Mouse (Mus musculus) myocyte (in vitro differentiated cells): ENCODE data around the gene Defb25. TPM values are rescaled to one million over a fixed set of nuclear protein-coding genes. Genes with fewer than 3 reads are reported as not detected.

ENCODE experiments used
- H3K27me3 ChIP-seq: one replicate; pipeline ENCODE4 v1.6.1; 2011; ENCODE audit not compliant: control insufficient read depth, insufficient read depth, insufficient read length
- H3K36me3 ChIP-seq: one replicate; pipeline ENCODE4 v1.6.1; 2011; ENCODE audit not compliant: control insufficient read depth, insufficient read depth
- H3K4me2 ChIP-seq: one replicate; pipeline ENCODE4 v1.6.1; 2011; ENCODE audit warnings: low read depth, control low read depth
- H3K4me3 ChIP-seq: one replicate; pipeline ENCODE4 v1.5.1; 2011; ENCODE audit warnings: mild to moderate bottlenecking, control low read depth, moderate library complexity
- H3K79me2 ChIP-seq: one replicate; pipeline ENCODE4 v1.6.1; 2011; ENCODE audit not compliant: control insufficient read depth, insufficient read depth
- H3ac ChIP-seq: one replicate; pipeline ENCODE4 v1.6.1; 2011; ENCODE audit not compliant: control insufficient read depth, insufficient read length
- CEBPB ChIP-seq: IDR thresholded peaks from 2 replicates; pipeline ENCODE4 v1.6.1; 2011; ENCODE audit warnings: mild to moderate bottlenecking, moderate library complexity; ENCODE audit not compliant: poor library complexity, insufficient read depth, severe bottlenecking
- E2F4 ChIP-seq: IDR thresholded peaks from one replicate; pipeline ENCODE4 v1.6.1; 2011; ENCODE audit warnings: mild to moderate bottlenecking, control low read depth, moderate library complexity; ENCODE audit not compliant: insufficient read depth
- MAX ChIP-seq: IDR thresholded peaks from one replicate; pipeline ENCODE4 v1.6.1; 2011; ENCODE audit warnings: low read depth, mild to moderate bottlenecking, control low read depth
- MYOD1 ChIP-seq, 3 experiments: IDR thresholded peaks; one replicate each; pipeline ENCODE4 v1.6.1; 2011; ENCODE audit warnings: control low read depth in 2 of 3, low read depth in 2 of 3, mild to moderate bottlenecking in 2 of 3, moderate library complexity in 1 of 3; ENCODE audit not compliant: insufficient read length in 2 of 3, control insufficient read depth in 1 of 3
- MYOG ChIP-seq, 3 experiments: IDR thresholded peaks; one replicate each; pipeline ENCODE4 v1.6.1; 2011; ENCODE audit warnings: control low read depth in 2 of 3, low read depth in 2 of 3, mild to moderate bottlenecking in 2 of 3; ENCODE audit not compliant: insufficient read length in 2 of 3, control insufficient read depth in 1 of 3, insufficient read depth in 1 of 3
- POLR2A ChIP-seq: IDR thresholded peaks from one replicate; pipeline ENCODE4 v1.6.1; 2011; ENCODE audit warnings: low read depth, mild to moderate bottlenecking, control low read depth, moderate library complexity; ENCODE audit not compliant: insufficient read length
- POLR2AphosphoS2 ChIP-seq: IDR thresholded peaks from one replicate; pipeline ENCODE4 v1.6.1; 2011; ENCODE audit warnings: low read depth, control low read depth; ENCODE audit not compliant: insufficient read length
- REST ChIP-seq: IDR thresholded peaks from one replicate; pipeline ENCODE4 v1.6.1; 2011; ENCODE audit warnings: mild to moderate bottlenecking, control low read depth, moderate library complexity; ENCODE audit not compliant: insufficient read depth, insufficient read length
- SRF ChIP-seq: IDR thresholded peaks from one replicate; pipeline ENCODE4 v1.6.1; 2011; ENCODE audit warnings: low read depth; ENCODE audit not compliant: control insufficient read depth, insufficient read length
- TCF12 ChIP-seq: IDR thresholded peaks from one replicate; pipeline ENCODE4 v1.6.1; 2011; ENCODE audit warnings: mild to moderate bottlenecking, control low read depth; ENCODE audit not compliant: poor library complexity, insufficient read depth, severe bottlenecking
- TCF3 ChIP-seq: IDR thresholded peaks from one replicate; pipeline ENCODE4 v1.6.1; 2011; ENCODE audit warnings: low read depth, control low read depth; ENCODE audit not compliant: insufficient read length
- USF1 ChIP-seq: IDR thresholded peaks from one replicate; pipeline ENCODE4 v1.6.1; 2011; ENCODE audit warnings: low read depth, mild to moderate bottlenecking, control low read depth, moderate library complexity
- polyA plus RNA-seq: library from polyadenylated mRNA; unstranded; fragments of >200 nt; fragmentation: generic; extraction: Trizol; gene quantifications from one replicate; pipeline ENCODE4 v1.2.1, GENCODE M21; 2012; ENCODE audit warnings: missing spikeins

Gene Defb25
- polyA plus RNA-seq, 1 experiment, result 8.8 TPM

DNA sequence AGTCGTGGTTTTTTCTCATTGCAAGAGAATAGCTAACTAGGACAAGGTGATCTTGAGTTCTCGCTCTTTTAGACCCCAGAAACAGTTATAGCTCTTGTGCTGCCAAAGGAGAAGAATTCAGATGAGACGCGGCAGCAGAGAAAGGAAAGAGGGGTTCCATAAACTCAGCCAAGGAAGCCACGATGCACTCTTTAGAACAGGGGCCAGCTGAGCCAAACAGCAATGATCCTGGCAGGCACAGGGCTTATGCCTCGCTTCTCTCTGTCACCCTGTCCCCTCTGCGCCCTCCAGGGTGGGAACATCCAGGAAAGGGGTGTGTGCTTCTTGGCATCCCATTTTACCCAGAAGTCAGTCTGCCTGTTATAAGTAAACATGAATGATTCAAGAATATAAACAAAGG is 23.6 kb downstream of the Defb25 start, which contains the start of gene Defb45:
Gene Defb45, minus strand, starts transcription at position 101 of the 400 bp plus-strand sequence.
- TF ChIP-seq REST, result no peak
- TF ChIP-seq E2F4, result no peak
- no peak for TF ChIP-seq MAX
- no peak for TF ChIP-seq USF1
- no peak for TF ChIP-seq CEBPB
- no peak for TF ChIP-seq TCF3
- TF ChIP-seq SRF, result no peak
- no peak for TF ChIP-seq TCF12
- TF ChIP-seq MYOG (IDR thresholded peaks at IDR 0.05; ENCODE audit: control insufficient read depth in 1 of 3, insufficient read depth in 1 of 3, insufficient read length in 2 of 3, low read depth in 2 of 3), result no peak
- no peak for TF ChIP-seq MYOD1 (IDR thresholded peaks at IDR 0.05; ENCODE audit: control insufficient read depth in 1 of 3, insufficient read length in 2 of 3, low read depth in 2 of 3)
- no peak for TF ChIP-seq POLR2AphosphoS2
- no peak for TF ChIP-seq POLR2A
- Histone ChIP-seq H3K36me3 (no peaks in the 10 kb centered on the region), H3K4me2 (no peak within 1 kb of the TSS), H3K4me3 (no peak within 1 kb of the TSS), H3K27me3 (no peaks in the 10 kb centered on the region), H3K79me2 (no peaks in the 10 kb centered on the region), H3ac (no peak within 1 kb of the TSS)

DNA sequence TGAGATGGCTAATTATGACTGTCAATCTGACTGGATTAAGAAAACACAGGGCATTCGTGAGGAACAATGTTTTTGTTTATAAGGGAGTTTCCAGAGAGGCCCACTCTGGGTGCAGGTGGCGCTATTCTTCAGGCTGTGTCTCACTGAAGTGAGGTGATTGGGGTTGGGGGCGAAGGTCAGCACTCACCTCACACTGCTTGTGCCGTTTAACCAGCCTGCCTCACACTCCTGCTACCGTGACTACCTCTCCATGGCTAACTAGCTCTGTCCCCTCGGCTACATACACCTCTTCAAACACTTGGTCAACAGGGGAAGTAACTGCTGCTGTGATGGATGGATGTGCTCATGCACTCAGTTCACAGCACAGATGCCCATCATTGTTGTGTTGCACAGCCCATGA is 33.8 kb downstream of the Defb25 start:
- no peak overlapping the region for H3K4me3 ChIP-seq
- H3K4me2 ChIP-seq, result no peak overlapping the region
- H3K79me2 ChIP-seq, result no peaks in the 10 kb centered on the region
- H3ac ChIP-seq, result no peak overlapping the region
- no peaks in the 10 kb centered on the region for H3K36me3 ChIP-seq
- TF ChIP-seq POLR2A, result no peak
- TF ChIP-seq TCF12, result no peak
- no peak for TF ChIP-seq CEBPB
- no peak for TF ChIP-seq MYOD1 (IDR thresholded peaks at IDR 0.05; ENCODE audit: control insufficient read depth in 1 of 3, insufficient read length in 2 of 3, low read depth in 2 of 3)
- TF ChIP-seq USF1, result no peak
- TF ChIP-seq TCF3, result no peak
- TF ChIP-seq MAX, result no peak
- TF ChIP-seq SRF, result no peak
- TF ChIP-seq E2F4, result no peak
- TF ChIP-seq POLR2AphosphoS2, result no peak
- TF ChIP-seq MYOG (IDR thresholded peaks at IDR 0.05; ENCODE audit: control insufficient read depth in 1 of 3, insufficient read depth in 1 of 3, insufficient read length in 2 of 3, low read depth in 2 of 3), result no peak
- TF ChIP-seq REST, result no peak
- peaks cover 7% of the 10 kb centered on the region for H3K27me3 ChIP-seq

DNA sequence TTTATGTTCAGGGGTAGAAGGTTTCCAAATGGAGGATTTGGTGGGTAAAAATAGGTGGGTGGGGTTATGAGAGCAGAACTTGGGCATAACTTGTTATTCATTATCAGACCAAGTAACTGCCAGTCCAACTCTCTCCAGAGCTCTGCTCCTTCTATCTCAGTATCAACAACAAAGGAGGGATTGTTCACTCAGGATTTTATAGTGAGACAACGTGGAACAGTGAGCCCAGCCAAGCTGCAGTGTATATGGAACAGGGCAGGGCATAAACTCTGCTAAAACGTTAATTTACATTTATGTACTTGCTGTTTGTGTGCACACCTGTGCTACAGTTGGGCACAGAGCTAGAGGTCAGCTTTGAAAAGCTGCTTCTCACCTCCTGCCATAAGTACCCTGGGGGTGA is 34.4 kb downstream of the Defb25 start:
- no peaks in the 10 kb centered on the region for H3K79me2 ChIP-seq
- H3K27me3 ChIP-seq, result peaks cover 13% of the 10 kb centered on the region
- H3K36me3 ChIP-seq, result no peaks in the 10 kb centered on the region

DNA sequence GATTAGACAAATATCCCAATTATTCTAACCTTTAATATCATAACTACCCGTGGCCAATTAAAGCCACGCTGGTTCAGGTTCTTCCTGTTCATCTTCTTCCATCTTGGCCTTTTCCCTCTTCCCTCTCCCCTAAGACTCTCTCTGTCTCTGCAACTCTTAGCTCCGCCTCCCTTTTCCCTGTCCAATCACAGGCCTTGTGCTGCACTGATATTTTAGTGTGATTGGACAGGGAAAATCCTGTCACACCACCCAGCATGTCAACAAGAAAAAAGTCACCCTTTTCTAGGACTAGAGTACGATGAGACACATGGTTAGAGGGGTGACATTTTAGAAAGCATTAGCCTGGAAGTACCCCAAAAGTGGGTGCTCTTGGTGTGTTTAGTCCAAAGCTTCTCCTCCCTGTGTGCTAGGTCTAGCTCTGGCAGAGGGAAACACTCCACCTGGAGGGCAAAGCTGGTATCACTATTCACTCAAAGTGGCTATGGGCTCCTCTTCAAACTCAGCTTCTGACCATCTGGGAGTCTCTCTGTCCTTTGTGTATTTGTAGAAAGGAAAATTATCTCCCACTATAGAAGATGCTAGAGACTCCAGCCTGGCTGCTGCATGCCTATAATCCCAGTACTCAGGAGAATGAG is 35.8 kb downstream of the Defb25 start:
- Histone ChIP-seq H3K4me3 (no peak overlapping the region), H3K27me3 (peaks cover 16% of the 10 kb centered on the region), H3K79me2 (no peaks in the 10 kb centered on the region), H3K4me2 (no peak overlapping the region), H3K36me3 (no peaks in the 10 kb centered on the region), H3ac (no peak overlapping the region)
- TF ChIP-seq REST, result no peak
- TF ChIP-seq MYOG (IDR thresholded peaks at IDR 0.05; ENCODE audit: control insufficient read depth in 1 of 3, insufficient read depth in 1 of 3, insufficient read length in 2 of 3, low read depth in 2 of 3), result no peak
- TF ChIP-seq TCF12, result no peak
- no peak for TF ChIP-seq TCF3
- TF ChIP-seq E2F4, result no peak
- no peak for TF ChIP-seq POLR2AphosphoS2
- no peak for TF ChIP-seq MYOD1 (IDR thresholded peaks at IDR 0.05; ENCODE audit: control insufficient read depth in 1 of 3, insufficient read length in 2 of 3, low read depth in 2 of 3)
- TF ChIP-seq CEBPB, result no peak
- TF ChIP-seq USF1, result no peak
- TF ChIP-seq POLR2A, result no peak
- no peak for TF ChIP-seq SRF
- TF ChIP-seq MAX, result no peak

More for the DNA sequence above, 34.4 kb downstream of the Defb25 start:
- no peak overlapping the region for H3K4me2 ChIP-seq
- no peak overlapping the region for H3ac ChIP-seq
- TF ChIP-seq MAX, result no peak
- TF ChIP-seq TCF12, result no peak
- TF ChIP-seq CEBPB, result no peak
- TF ChIP-seq TCF3, result no peak
- no peak for TF ChIP-seq MYOG (IDR thresholded peaks at IDR 0.05; ENCODE audit: control insufficient read depth in 1 of 3, insufficient read depth in 1 of 3, insufficient read length in 2 of 3, low read depth in 2 of 3)
- no peak for TF ChIP-seq POLR2AphosphoS2
- TF ChIP-seq SRF, result no peak
- no peak for TF ChIP-seq USF1
- no peak for TF ChIP-seq E2F4
- TF ChIP-seq REST, result no peak
- TF ChIP-seq POLR2A, result no peak
- no peak for TF ChIP-seq MYOD1 (IDR thresholded peaks at IDR 0.05; ENCODE audit: control insufficient read depth in 1 of 3, insufficient read length in 2 of 3, low read depth in 2 of 3)
- no peak overlapping the region for H3K4me3 ChIP-seq
